Mouse (Mus musculus): Measurements from ENCODE around the gene Klra17. TPM values are rescaled to one million over a fixed set of nuclear protein-coding genes. Genes with fewer than 3 reads are reported as not detected.

The Klra17 gene
- not detected for polyA plus RNA-seq (2015; fragmentation: Illumina TruSeq; extraction: RNeasy Lipid Tissue Mini Kit (QIAGEN cat#74804); ENCODE audit: low read depth, low replicate concordance)

GRCm38 (mm10) chr6:129876549-129876948 is at the start of gene Klra17:
Klra17 (minus strand) TSS chr6:129876672.

GRCm38 (mm10) chr6:129917476-129917946 is 41.0 kb upstream of the Klra17 start, which contains the start of gene Klra5:
Klra5 (minus strand) TSS chr6:129917650.

DNA sequence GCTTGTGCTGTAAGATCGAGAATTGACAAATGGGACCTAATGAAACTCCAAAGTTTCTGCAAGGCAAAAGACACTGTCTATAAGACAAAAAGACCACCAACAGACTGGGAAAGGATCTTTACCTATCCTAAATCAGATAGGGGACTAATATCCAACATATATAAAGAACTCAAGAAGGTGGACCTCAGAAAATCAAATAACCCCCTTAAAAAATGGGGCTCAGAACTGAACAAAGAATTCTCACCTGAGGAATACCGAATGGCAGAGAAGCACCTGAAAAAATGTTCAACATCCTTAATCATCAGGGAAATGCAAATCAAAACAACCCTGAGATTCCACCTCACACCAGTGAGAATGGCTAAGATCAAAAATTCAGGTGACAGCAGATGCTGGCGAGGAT is 14.1 kb downstream of the Klra17 start, which contains the start of gene Gm17631:
Gm17631 (plus strand) TSS at position 301 of the 400 bp plus-strand sequence.

DNA sequence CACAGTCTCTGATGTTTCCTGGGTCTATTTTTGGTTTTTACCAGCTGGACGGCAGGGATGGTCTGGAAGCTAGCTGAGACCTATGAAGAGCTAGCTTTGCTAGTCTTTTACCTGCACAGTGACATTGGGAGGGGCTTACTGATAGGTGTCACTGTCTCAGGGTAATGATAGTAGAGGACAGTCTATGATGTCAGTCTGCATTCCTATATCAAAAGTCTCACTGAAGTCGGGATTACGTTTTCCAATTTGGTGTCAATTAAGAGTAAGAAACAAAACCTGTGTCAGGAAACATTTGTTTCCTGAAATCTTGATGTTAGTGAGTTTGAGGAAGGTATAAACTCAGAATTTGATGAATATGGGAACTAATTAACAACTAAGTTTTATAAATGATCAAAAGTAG is 92.3 kb downstream of the Klra17 start, which contains the start of gene Gm156:
Gm156 (minus strand) TSS at position 101 of the 400 bp plus-strand sequence.

Other genes starting within 250 kb of the Klra17 start
- gene Klrc3, start 233.3 kb downstream of the Klra17 start, polyA plus RNA-seq (2015; fragmentation: Illumina TruSeq; extraction: RNeasy Lipid Tissue Mini Kit (QIAGEN cat#74804); ENCODE audit: low read depth, low replicate concordance) = not detected
- not detected for gene Klrc2, start 216.0 kb downstream of the Klra17 start, polyA plus RNA-seq (2015; fragmentation: Illumina TruSeq; extraction: RNeasy Lipid Tissue Mini Kit (QIAGEN cat#74804); ENCODE audit: low read depth, low replicate concordance)
- not detected for gene Klrc1, start 197.7 kb downstream of the Klra17 start, polyA plus RNA-seq (2015; fragmentation: Illumina TruSeq; extraction: RNeasy Lipid Tissue Mini Kit (QIAGEN cat#74804); ENCODE audit: low read depth, low replicate concordance)
- gene Klri1, start 159.5 kb downstream of the Klra17 start, polyA plus RNA-seq (2015; fragmentation: Illumina TruSeq; extraction: RNeasy Lipid Tissue Mini Kit (QIAGEN cat#74804); ENCODE audit: low read depth, low replicate concordance) = not detected
- not detected for gene Klri2, start 136.2 kb downstream of the Klra17 start, polyA plus RNA-seq (2015; fragmentation: Illumina TruSeq; extraction: RNeasy Lipid Tissue Mini Kit (QIAGEN cat#74804); ENCODE audit: low read depth, low replicate concordance)
- gene Gm156, start 92.4 kb downstream of the Klra17 start, polyA plus RNA-seq (2015; fragmentation: Illumina TruSeq; extraction: RNeasy Lipid Tissue Mini Kit (QIAGEN cat#74804); ENCODE audit: low read depth, low replicate concordance) = not detected
- gene Gm17631, start 14.0 kb downstream of the Klra17 start, polyA plus RNA-seq (2015; fragmentation: Illumina TruSeq; extraction: RNeasy Lipid Tissue Mini Kit (QIAGEN cat#74804); ENCODE audit: low read depth, low replicate concordance) = not detected
- not detected for gene Klra5, start 41.0 kb upstream of the Klra17 start, polyA plus RNA-seq (2015; fragmentation: Illumina TruSeq; extraction: RNeasy Lipid Tissue Mini Kit (QIAGEN cat#74804); ENCODE audit: low read depth, low replicate concordance)
- gene Klra6, start 150.3 kb upstream of the Klra17 start, polyA plus RNA-seq (2015; fragmentation: Illumina TruSeq; extraction: RNeasy Lipid Tissue Mini Kit (QIAGEN cat#74804); ENCODE audit: low read depth, low replicate concordance) = not detected
- gene Klra4, start 190.6 kb upstream of the Klra17 start, polyA plus RNA-seq (2015; fragmentation: Illumina TruSeq; extraction: RNeasy Lipid Tissue Mini Kit (QIAGEN cat#74804); ENCODE audit: low read depth, low replicate concordance) = not detected

Data from brain, adult 10 weeks (tissue).